Mouse (Mus musculus): ENCODE data around the gene Sdha. TPM values are rescaled to one million over a fixed set of nuclear protein-coding genes. Genes with fewer than 3 reads are reported as not detected.

Sdha gene
- polyA plus RNA-seq, 1 experiment from 2014 or later: 213 TPM

DNA sequence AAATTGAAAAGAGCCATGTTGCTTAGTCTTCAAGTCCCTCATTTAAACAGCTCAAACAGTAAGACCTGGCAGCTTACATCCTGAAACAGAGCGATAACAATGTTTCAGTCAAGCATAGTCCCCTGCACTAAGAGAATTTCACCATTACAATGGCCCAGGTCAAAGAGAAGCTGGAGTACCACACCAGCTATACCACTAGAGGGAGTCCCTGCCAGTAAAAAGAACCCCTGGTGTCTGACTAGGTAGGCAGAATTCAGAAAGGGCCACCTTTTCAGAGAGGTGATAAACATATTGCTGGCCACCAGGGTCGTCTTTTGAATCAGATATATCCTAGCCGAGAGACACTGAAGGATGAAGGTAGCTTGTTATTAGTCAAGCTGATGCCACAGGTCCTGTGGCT lies 9.0 kb downstream of the Sdha start:
- Histone ChIP-seq H3K4me2 (replicated peaks; ENCODE audit: low read depth) (no peak overlapping the region), H3K4me3 (ENCODE audit: low read depth, low read length) (no peak overlapping the region), H3K9me3 (ENCODE audit: control insufficient read depth) (no peaks in the 10 kb centered on the region), H3K27ac (ENCODE audit: low read depth, low read length) (no peak overlapping the region), H3K4me1 (replicated peaks; ENCODE audit: control insufficient read depth, insufficient read depth, low read length) (no peaks in the 10 kb centered on the region), H3K9ac (ENCODE audit: low read depth, low read length) (no peak overlapping the region), H3K36me3 (ENCODE audit: control insufficient read depth, insufficient read depth) (peaks cover 57% of the 10 kb centered on the region), H3K27me3 (replicated peaks; ENCODE audit: control insufficient read depth, insufficient read depth, low read length) (no peaks in the 10 kb centered on the region)
- ATAC-seq: peak; percentile 63
- TF ChIP-seq CTCF (IDR thresholded peaks at IDR 0.05; ENCODE audit: low read depth): peak; percentile 86
- 36% methylated on average over 3 of the region's 3 CpGs for WGBS

DNA sequence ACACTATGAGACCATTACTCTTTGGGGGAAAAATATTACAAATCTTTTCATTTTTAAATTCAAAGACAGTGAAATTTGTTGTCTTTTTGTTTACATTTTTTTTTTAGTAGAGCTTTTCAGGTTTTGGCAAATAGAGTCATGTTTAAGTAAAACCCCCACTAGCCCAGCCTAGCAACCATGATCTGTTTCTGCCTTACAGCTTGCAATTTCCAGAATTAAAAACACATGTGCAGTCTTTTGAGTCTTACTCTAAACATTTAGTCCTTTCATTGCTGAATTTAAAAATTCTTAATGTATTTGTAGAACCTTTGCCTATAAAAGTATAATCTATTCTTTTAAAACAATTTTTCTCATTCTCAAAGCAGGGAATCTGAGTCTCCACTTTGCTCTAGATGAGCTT lies 20.8 kb downstream of the Sdha start:
- ATAC-seq: no peak
- no peaks in the 10 kb centered on the region for H3K27me3 ChIP-seq (replicated peaks; ENCODE audit: control insufficient read depth, insufficient read depth, low read length)
- no peak overlapping the region for H3K27ac ChIP-seq (ENCODE audit: low read depth, low read length)
- H3K4me1 ChIP-seq (replicated peaks; ENCODE audit: control insufficient read depth, insufficient read depth, low read length): no peaks in the 10 kb centered on the region
- peaks cover 78% of the 10 kb centered on the region for H3K36me3 ChIP-seq (ENCODE audit: control insufficient read depth, insufficient read depth)
- TF ChIP-seq CTCF (IDR thresholded peaks at IDR 0.05; ENCODE audit: low read depth): no peak
- no peak overlapping the region for H3K9ac ChIP-seq (ENCODE audit: low read depth, low read length)
- no peaks in the 10 kb centered on the region for H3K9me3 ChIP-seq (ENCODE audit: control insufficient read depth)
- no peak overlapping the region for H3K4me2 ChIP-seq (replicated peaks; ENCODE audit: low read depth)
- no peak overlapping the region for H3K4me3 ChIP-seq (ENCODE audit: low read depth, low read length)

DNA sequence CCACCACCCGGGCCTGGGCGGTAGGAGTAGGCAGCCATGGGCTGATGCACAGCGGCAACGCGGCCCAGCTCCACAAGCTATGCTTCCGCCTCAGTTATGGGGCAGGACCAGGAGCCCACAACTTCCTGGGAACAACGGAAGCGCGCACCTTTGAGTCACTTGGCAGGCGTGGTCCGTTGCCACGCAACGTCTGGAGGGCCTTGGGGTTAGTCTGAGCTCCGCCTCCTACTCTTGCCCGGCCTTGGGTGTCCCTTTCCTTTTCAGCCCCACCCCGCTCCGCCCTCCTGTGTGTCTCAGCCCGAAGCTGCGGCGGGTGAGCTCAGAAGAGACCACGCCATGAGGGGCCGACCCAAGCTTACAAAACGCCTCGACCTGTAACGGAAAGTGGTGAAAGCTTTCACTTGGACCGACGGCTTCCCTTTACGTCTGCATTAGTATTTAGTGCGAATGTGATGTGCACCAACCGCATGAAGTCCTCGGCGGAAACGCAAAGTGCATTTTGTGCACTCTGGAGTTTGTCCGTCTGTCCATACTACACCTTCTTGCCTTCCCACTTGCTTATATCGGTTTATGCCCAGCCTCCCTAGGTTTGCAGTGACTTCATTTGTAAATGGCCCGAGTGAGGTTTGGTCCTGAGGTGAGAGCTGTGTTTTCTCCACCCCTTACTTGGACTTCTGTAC lies 32.8 kb downstream of the Sdha start, which contains the start of gene Pdcd6:
Gene Pdcd6, minus strand, starts transcription at position 411 of the 680 bp plus-strand sequence.
- Histone ChIP-seq H3K4me1 (replicated peaks; ENCODE audit: control insufficient read depth, insufficient read depth, low read length) (no peaks in the 10 kb centered on the region), H3K9me3 (ENCODE audit: control insufficient read depth) (no peaks in the 10 kb centered on the region), H3K9ac (ENCODE audit: low read depth, low read length) (peak within 1 kb of the TSS; percentile 88), H3K27me3 (replicated peaks; ENCODE audit: control insufficient read depth, insufficient read depth, low read length) (no peaks in the 10 kb centered on the region), H3K27ac (ENCODE audit: low read depth, low read length) (peak within 1 kb of the TSS; percentile 96), H3K4me3 (ENCODE audit: low read depth, low read length) (peak within 1 kb of the TSS; percentile 92), H3K4me2 (replicated peaks; ENCODE audit: low read depth) (peak within 1 kb of the TSS; percentile 79), H3K36me3 (ENCODE audit: control insufficient read depth, insufficient read depth) (peaks cover 30% of the 10 kb centered on the region)
- WGBS: under 1% methylated on average over 31 of the region's 36 CpGs
- ATAC-seq: peak; percentile 98
- TF ChIP-seq CTCF (IDR thresholded peaks at IDR 0.05; ENCODE audit: low read depth): no peak

DNA sequence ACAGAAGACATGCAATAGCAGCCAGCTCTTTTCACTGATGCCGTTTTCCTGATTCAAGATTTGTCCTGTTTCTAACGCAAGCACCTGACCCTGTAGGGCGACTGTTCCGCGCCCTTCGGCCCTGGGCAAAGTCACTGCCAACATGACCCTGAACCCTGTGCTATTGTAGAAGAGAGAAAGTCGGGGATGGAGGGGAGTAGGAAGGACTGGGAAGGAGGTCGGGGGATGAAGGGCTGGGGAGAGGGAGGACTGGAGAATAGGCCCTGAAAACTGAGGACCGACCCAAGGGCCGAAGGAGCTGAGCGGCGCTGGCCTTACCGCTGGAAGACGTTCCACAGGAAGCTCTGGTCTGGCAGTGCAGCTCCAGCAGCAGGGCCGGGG lies 33.3 kb downstream of the Sdha start:
- no peak for TF ChIP-seq CTCF (IDR thresholded peaks at IDR 0.05; ENCODE audit: low read depth)
- WGBS: 2% methylated on average over 15 of the region's 15 CpGs
- peak; percentile 65 for ATAC-seq
- H3K27ac ChIP-seq (ENCODE audit: low read depth, low read length): peak overlapping the region; percentile 96
- no peaks in the 10 kb centered on the region for H3K9me3 ChIP-seq (ENCODE audit: control insufficient read depth)
- no peaks in the 10 kb centered on the region for H3K4me1 ChIP-seq (replicated peaks; ENCODE audit: control insufficient read depth, insufficient read depth, low read length)
- H3K9ac ChIP-seq (ENCODE audit: low read depth, low read length): peak overlapping the region; percentile 88
- peaks cover 25% of the 10 kb centered on the region for H3K36me3 ChIP-seq (ENCODE audit: control insufficient read depth, insufficient read depth)
- H3K27me3 ChIP-seq (replicated peaks; ENCODE audit: control insufficient read depth, insufficient read depth, low read length): no peaks in the 10 kb centered on the region
- H3K4me3 ChIP-seq (ENCODE audit: low read depth, low read length): peak overlapping the region; percentile 92
- peak overlapping the region; percentile 79 for H3K4me2 ChIP-seq (replicated peaks; ENCODE audit: low read depth)

DNA sequence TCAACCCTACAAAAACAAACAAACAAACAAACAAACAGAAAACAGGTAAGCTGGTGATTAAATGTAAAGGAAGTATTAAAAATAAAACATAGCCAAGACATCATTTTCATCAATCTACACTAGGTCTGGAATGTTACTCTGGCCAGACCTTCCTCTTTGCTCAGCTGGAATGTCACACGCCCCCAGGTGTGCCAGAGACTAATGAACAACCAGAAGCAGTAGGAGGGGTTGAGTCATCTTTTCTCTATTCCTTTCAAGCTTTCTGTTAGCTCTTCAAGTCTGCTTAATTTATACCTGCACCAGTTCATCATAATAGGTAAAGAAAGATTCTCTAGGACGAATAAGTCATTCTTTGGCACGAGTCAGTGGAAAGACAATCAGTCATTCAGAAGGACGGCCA lies 33.7 kb downstream of the Sdha start:
- TF ChIP-seq CTCF (IDR thresholded peaks at IDR 0.05; ENCODE audit: low read depth): no peak
- Histone ChIP-seq H3K27ac (ENCODE audit: low read depth, low read length) (peak overlapping the region; percentile 96), H3K9ac (ENCODE audit: low read depth, low read length) (peak overlapping the region; percentile 88), H3K4me3 (ENCODE audit: low read depth, low read length) (peak overlapping the region; percentile 92), H3K36me3 (ENCODE audit: control insufficient read depth, insufficient read depth) (peaks cover 21% of the 10 kb centered on the region), H3K4me1 (replicated peaks; ENCODE audit: control insufficient read depth, insufficient read depth, low read length) (no peaks in the 10 kb centered on the region), H3K4me2 (replicated peaks; ENCODE audit: low read depth) (peak overlapping the region; percentile 79), H3K27me3 (replicated peaks; ENCODE audit: control insufficient read depth, insufficient read depth, low read length) (no peaks in the 10 kb centered on the region), H3K9me3 (ENCODE audit: control insufficient read depth) (no peaks in the 10 kb centered on the region)
- WGBS: 18% methylated on average over 4 of the region's 4 CpGs
- ATAC-seq: no peak

DNA sequence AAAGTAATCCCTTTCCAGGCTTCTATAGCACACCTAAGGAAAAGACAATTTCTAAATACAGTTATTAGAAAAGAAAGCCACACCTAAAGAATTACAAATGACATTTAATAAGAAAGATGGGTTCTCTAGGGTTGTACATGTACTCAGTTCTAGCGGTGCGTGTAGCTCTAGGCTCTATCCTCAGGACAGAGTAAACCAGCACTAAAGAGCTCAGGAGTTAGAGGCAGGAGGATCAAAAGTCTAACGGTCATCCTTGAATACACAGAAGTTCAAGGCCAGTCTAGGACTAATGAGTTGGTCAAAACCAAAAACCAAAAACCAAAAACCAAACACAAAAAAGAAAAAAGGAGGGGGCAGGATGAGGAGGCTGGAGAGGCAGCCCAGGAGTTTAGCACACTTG lies 35.5 kb downstream of the Sdha start:
- WGBS: 87% methylated on average over 3 of the region's 3 CpGs
- peaks cover 21% of the 10 kb centered on the region for H3K36me3 ChIP-seq (ENCODE audit: control insufficient read depth, insufficient read depth)
- no peak overlapping the region for H3K27ac ChIP-seq (ENCODE audit: low read depth, low read length)
- no peaks in the 10 kb centered on the region for H3K9me3 ChIP-seq (ENCODE audit: control insufficient read depth)
- TF ChIP-seq CTCF (IDR thresholded peaks at IDR 0.05; ENCODE audit: low read depth): no peak
- no peak overlapping the region for H3K4me2 ChIP-seq (replicated peaks; ENCODE audit: low read depth)
- H3K4me3 ChIP-seq (ENCODE audit: low read depth, low read length): no peak overlapping the region
- no peak for ATAC-seq
- no peaks in the 10 kb centered on the region for H3K4me1 ChIP-seq (replicated peaks; ENCODE audit: control insufficient read depth, insufficient read depth, low read length)
- H3K9ac ChIP-seq (ENCODE audit: low read depth, low read length): no peak overlapping the region
- H3K27me3 ChIP-seq (replicated peaks; ENCODE audit: control insufficient read depth, insufficient read depth, low read length): no peaks in the 10 kb centered on the region
